Mouse (Mus musculus) lung, embryonic 14.5 days (tissue): ENCODE results near the gene Mettl14. TPM values are rescaled to one million over a fixed set of nuclear protein-coding genes. Genes with fewer than 3 reads are reported as not detected.
A peak's percentile ranks its signal among the peaks of the same experiment; 100 is the strongest.
"Not testable (repeated sequence)": the region's sequence is repeated elsewhere in the genome, so short reads cannot be mapped to it uniquely, and the experiment has no call there.

Experiments
- ATAC-seq: fragments of 200-750 bp; cut with Nextera tagmentation; 2 replicates; pipeline ENCODE4 v1.8.0; 2017; ENCODE audit warnings: mild to moderate bottlenecking, moderate TSS enrichment, moderate library complexity; ENCODE audit not compliant: insufficient read depth
- DNase-seq: peaks from one replicate; pipeline ENCODE4 v3.0.0-alpha.2; 2015
- H3K27ac ChIP-seq: fragments of 300-500 bp; sonication (generic); 2 replicates; pipeline ENCODE4 v1.5.1; 2014; ENCODE audit warnings: low read depth, mild to moderate bottlenecking, moderate library complexity
- H3K27me3 ChIP-seq: fragments of 300-500 bp; sonication (generic); 2 replicates; pipeline ENCODE4 v1.6.1; 2014; ENCODE audit warnings: low read length, control low read depth; ENCODE audit not compliant: insufficient read depth
- H3K36me3 ChIP-seq: fragments of 300-500 bp; sonication (generic); 2 replicates; pipeline ENCODE4 v1.6.1; 2014; ENCODE audit warnings: control low read depth; ENCODE audit not compliant: insufficient read depth
- H3K4me1 ChIP-seq: fragments of 300-500 bp; sonication (generic); 2 replicates; pipeline ENCODE4 v1.6.1; 2014; ENCODE audit warnings: antibody characterized with exemption, control low read depth; ENCODE audit not compliant: insufficient read depth
- H3K4me2 ChIP-seq: fragments of 300-500 bp; sonication (generic); 2 replicates; pipeline ENCODE4 v1.6.1; 2014; ENCODE audit warnings: mild to moderate bottlenecking
- H3K4me3 ChIP-seq: fragments of 300-500 bp; sonication (generic); 2 replicates; pipeline ENCODE4 v1.5.1; 2014; ENCODE audit warnings: low read depth, low read length
- H3K9ac ChIP-seq: fragments of 300-500 bp; sonication (generic); 2 replicates; pipeline ENCODE4 v1.6.1; 2014
- H3K9me3 ChIP-seq: fragments of 300-500 bp; sonication (generic); 2 replicates; pipeline ENCODE4 v1.6.1; 2016; ENCODE audit warnings: low read depth, low read length, control low read depth
- CTCF ChIP-seq: IDR thresholded peaks from 2 replicates; pipeline ENCODE4 v1.5.1; 2016; ENCODE audit warnings: antibody characterized with exemption, low read depth
- WGBS: fragments of 180-500 bp; shearing (Covaris S2); extraction: QIAGEN DNeasy Blood & Tissue Kit; methylation state at CpG from one replicate; pipeline ENCODE4 v1.1.7; 2014; 5-methylcytosine and 5-hydroxymethylcytosine counted together
- polyA plus RNA-seq: library from polyadenylated mRNA; unstranded; fragments of >200 nt; fragmentation: Nextera tagmentation; extraction: Ambion mirVana; gene quantifications from 2 replicates; pipeline ENCODE4 v1.2.1, GENCODE M21; 2014

Gene Mettl14
- polyA plus RNA-seq, 1 experiment from 2014 or later: 21.0 TPM

DNA sequence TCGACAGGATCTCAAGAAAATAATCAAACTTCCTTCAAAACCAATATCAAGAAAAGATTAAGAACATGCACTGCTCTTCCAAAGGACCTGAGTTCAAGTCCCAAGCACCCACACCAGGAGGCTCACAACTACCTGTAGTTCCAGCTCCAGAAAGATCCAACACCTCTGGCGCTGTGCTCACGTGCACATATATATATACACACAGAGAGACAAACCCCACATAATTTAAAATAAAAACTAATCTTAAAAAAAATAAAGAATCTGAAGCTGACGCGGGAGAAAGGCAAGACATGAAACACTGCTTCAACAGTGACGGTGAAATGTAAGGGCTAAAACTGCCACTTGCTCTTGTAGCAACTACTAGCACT, 806 bp downstream of the Mettl14 start:
- TF ChIP-seq CTCF: no peak
- DNase-seq (no peak), ATAC-seq (0 out of 2 replicates have a peak, but pooled peaks have one; percentile 1)
- Histone ChIP-seq H3K4me1 (0 out of 2 replicates have a peak, but pooled peaks cover 6% of the 10 kb centered on the region), H3K27me3 (no peaks in the 10 kb centered on the region), H3K27ac (peak overlapping the region; percentile 89; the same call in 1 of the 2 replicates), H3K9ac (peak overlapping the region; percentile 60), H3K4me2 (peak overlapping the region; percentile 73), H3K4me3 (peak overlapping the region; percentile 65), H3K36me3 (peaks cover 13% of the 10 kb centered on the region), H3K9me3 (no peaks in the 10 kb centered on the region)
- 9% methylated on average over 6 of the region's 6 CpGs for WGBS

DNA sequence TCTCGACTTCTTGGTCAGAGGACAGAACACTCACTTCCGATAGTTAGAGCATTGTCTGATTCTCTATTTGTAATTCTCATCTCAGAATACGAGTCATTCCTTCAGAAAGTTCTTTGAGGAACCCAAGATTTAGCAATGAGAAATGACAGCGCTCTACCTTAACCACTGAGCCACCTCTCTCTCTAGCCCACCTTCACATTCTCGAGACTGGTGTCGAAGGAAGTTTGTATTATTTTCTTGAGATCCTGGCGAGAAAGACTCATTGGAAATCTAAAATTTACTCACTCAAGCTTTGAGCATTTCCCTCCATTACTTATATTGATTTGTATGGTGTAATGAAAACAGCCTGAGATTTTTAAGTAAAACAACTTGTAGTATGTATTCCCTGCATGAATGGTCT, 1.5 kb downstream of the Mettl14 start:
- no peak overlapping the region for H3K27ac ChIP-seq
- 88% methylated on average over 7 of the region's 7 CpGs for WGBS
- H3K4me2 ChIP-seq: peak overlapping the region; percentile 73
- H3K9ac ChIP-seq: no peak overlapping the region
- 0 out of 2 replicates have a peak, but pooled peaks cover 6% of the 10 kb centered on the region for H3K4me1 ChIP-seq
- no peaks in the 10 kb centered on the region for H3K27me3 ChIP-seq
- TF ChIP-seq CTCF: no peak
- peaks cover 19% of the 10 kb centered on the region for H3K36me3 ChIP-seq
- no peaks in the 10 kb centered on the region for H3K9me3 ChIP-seq
- no peak for DNase-seq
- H3K4me3 ChIP-seq: peak overlapping the region; percentile 65; the same call in 1 of the 2 replicates
- no peak for ATAC-seq

DNA sequence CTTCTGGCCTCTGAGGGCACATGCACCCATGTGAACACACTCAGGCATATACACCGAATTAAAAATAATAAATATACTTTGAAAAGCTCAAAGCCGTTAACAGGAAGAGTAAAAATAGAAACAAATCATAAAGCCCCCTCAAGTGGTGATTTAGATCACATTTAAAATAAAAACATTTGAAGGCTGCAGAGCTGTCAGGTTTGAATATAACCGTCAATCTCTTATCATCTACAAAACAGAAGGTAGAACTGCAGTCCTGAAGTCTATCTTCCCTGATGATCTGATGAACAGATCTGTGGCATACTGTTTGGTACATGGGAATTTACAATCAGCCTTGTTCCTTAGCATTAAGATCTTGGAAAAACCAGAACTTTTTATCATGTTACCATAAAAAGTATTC, 9.3 kb downstream of the Mettl14 start:
- no peak overlapping the region for H3K4me3 ChIP-seq
- H3K27me3 ChIP-seq: no peaks in the 10 kb centered on the region
- TF ChIP-seq CTCF: no peak
- H3K36me3 ChIP-seq: peaks cover 60% of the 10 kb centered on the region
- DNase-seq (no peak), ATAC-seq (no peak)
- H3K27ac ChIP-seq: no peak overlapping the region
- no peak overlapping the region for H3K4me2 ChIP-seq
- no peaks in the 10 kb centered on the region for H3K4me1 ChIP-seq
- no peaks in the 10 kb centered on the region for H3K9me3 ChIP-seq
- WGBS: 89% methylated on average over 3 of the region's 3 CpGs
- no peak overlapping the region for H3K9ac ChIP-seq

DNA sequence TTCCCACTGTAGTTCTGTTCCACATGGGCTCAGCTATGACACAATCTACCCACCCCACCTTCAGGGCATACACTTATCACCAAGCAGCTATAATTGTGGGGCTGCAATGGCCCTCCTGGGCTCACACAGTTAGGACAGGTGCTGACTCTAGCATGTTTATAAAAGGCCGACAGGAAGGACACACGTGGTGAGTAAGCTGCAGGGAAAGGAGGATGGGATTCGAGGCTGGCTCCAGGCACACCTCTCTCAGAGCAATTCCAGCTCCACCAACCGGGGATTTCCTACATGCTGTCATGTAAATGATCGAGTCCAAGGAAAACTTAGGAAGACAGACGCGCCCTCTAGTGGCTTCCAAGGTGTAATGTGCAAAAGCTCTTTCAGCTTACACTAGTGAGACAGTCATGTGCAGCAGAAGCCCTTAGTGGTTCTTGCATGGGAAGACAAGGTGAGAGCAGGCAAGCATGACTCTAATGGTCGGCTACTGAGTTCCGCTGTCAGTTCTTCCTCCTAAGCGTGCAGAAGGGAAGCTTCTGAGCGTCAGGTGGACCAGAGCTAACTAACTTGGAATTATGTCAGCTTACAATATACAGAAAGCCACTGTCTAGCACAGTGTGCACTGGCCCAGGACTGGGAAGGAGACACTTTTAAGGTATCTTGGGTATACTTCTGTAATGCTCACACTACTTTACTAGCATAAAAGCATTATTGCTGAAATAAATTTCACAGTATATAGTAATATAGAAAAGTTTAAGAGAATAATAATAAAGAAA, 14.0 kb downstream of the Mettl14 start:
- H3K9ac ChIP-seq: no peak overlapping the region
- WGBS: 31% methylated on average over 11 of the region's 11 CpGs
- peak; percentile 77 for TF ChIP-seq CTCF
- ATAC-seq (peak; percentile 72), DNase-seq (peak; percentile 90)
- no peak overlapping the region for H3K27ac ChIP-seq
- no peak overlapping the region for H3K4me2 ChIP-seq
- no peaks in the 10 kb centered on the region for H3K9me3 ChIP-seq
- H3K27me3 ChIP-seq: no peaks in the 10 kb centered on the region
- H3K4me3 ChIP-seq: no peak overlapping the region
- H3K36me3 ChIP-seq: peaks cover 52% of the 10 kb centered on the region
- H3K4me1 ChIP-seq: no peaks in the 10 kb centered on the region

DNA sequence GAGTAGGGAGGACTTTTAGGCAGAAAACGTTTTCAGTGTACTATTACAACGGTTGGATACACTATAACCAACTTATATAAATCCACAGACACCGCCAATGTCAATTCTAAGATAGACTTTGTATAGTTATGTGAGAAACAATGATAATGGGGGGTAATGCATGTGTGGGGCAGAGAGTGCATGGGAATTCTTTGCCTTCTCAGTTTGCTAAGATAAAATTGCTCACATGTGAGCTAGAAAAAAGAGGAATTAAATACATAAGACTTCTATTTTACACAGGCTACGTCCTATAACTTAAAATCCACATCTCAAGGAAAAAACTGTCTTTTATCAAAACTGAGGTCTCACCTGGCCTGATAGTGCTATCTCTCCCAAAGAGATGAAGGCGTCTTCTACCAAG, 15.0 kb downstream of the Mettl14 start:
- TF ChIP-seq CTCF: no peak
- Histone ChIP-seq H3K9me3 (no peaks in the 10 kb centered on the region), H3K27ac (no peak overlapping the region), H3K36me3 (peaks cover 51% of the 10 kb centered on the region), H3K9ac (no peak overlapping the region), H3K4me2 (no peak overlapping the region), H3K27me3 (no peaks in the 10 kb centered on the region), H3K4me3 (no peak overlapping the region), H3K4me1 (no peaks in the 10 kb centered on the region)
- ATAC-seq (no peak), DNase-seq (no peak)
- WGBS: 91% methylated on average over 5 of the region's 5 CpGs

DNA sequence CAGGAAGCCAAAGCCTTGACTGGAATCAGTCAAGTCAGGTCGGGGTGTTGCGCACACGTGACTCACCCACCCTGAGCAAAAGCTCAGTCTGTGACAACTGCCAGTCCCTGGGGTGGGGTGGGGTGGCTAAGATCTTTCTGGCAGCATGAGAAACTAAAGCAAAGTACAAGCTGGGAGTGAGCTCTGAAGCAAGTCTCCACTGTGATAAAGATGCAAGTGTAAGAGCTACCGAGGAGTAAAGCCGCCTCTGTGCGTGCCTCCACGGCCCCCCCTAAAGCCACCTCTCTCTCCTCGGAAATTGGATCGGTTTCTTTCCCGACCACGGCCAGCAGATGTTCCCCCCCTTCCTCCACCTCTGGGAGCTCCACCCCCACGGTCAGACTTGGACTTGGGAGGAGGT, 16.7 kb downstream of the Mettl14 start:
- DNase-seq (no peak), ATAC-seq (no peak)
- TF ChIP-seq CTCF: no peak
- WGBS: 78% methylated on average over 12 of the region's 12 CpGs
- no peaks in the 10 kb centered on the region for H3K9me3 ChIP-seq
- H3K36me3 ChIP-seq: peaks cover 47% of the 10 kb centered on the region
- H3K27me3 ChIP-seq: no peaks in the 10 kb centered on the region
- no peak overlapping the region for H3K9ac ChIP-seq
- no peak overlapping the region for H3K4me3 ChIP-seq
- no peak overlapping the region for H3K27ac ChIP-seq
- H3K4me1 ChIP-seq: no peaks in the 10 kb centered on the region
- H3K4me2 ChIP-seq: no peak overlapping the region

DNA sequence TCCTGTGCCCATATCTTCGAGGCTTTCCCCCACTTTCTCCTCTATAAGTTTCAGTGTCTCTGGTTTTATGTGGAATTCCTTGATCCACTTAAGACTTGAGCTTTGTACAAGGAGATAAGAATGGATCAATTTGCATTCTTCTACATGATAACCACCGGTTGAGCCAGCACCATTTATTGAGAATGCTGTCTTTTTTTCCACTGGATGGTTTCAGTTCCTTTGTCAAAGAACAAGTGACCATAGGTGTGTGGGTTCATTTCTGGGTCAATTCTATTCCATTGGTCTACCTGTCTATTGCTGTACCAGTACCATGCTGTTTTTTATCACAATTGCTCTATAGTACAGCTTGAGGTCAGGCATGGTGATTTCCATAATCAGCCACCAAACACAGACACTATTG, 19.1 kb downstream of the Mettl14 start:
- H3K27ac ChIP-seq, ATAC-seq: not testable (repeated sequence)

More for the DNA sequence above, 19.1 kb downstream of the Mettl14 start:
- H3K4me2 ChIP-seq, DNase-seq, H3K9ac ChIP-seq, H3K4me1 ChIP-seq, H3K4me3 ChIP-seq, H3K9me3 ChIP-seq, H3K27me3 ChIP-seq: not testable (repeated sequence)
- 63% methylated on average over 2 of the region's 2 CpGs for WGBS
- peaks cover 59% of the 10 kb centered on the region for H3K36me3 ChIP-seq
